Mouse (Mus musculus) stomach, embryonic 16.5 days (tissue): ENCODE measurements around the gene Vhl. TPM values are rescaled to one million over a fixed set of nuclear protein-coding genes. Genes with fewer than 3 reads are reported as not detected.

Experiments used
- ATAC-seq: fragments of 200-750 bp; cut with Nextera tagmentation; 2 replicates; pipeline ENCODE4 v1.8.0; 2017; ENCODE audit warnings: moderate number of reproducible peaks, moderate TSS enrichment; ENCODE audit not compliant: insufficient read depth, low FRiP score
- H3K27ac ChIP-seq: fragments of 300-500 bp; sonication (generic); 2 replicates; pipeline ENCODE4 v1.5.1; 2014; ENCODE audit warnings: low read length
- H3K27me3 ChIP-seq: fragments of 300-500 bp; sonication (generic); 2 replicates; pipeline ENCODE4 v1.6.1; 2014; ENCODE audit warnings: low read length, control low read depth, mixed read lengths; ENCODE audit not compliant: control insufficient read depth, insufficient read depth
- H3K36me3 ChIP-seq: fragments of 300-500 bp; sonication (generic); 2 replicates; pipeline ENCODE4 v1.6.1; 2014; ENCODE audit warnings: low read length; ENCODE audit not compliant: control insufficient read depth, insufficient read depth
- H3K4me1 ChIP-seq: fragments of 300-500 bp; sonication (generic); 2 replicates; pipeline ENCODE4 v1.6.1; 2014; ENCODE audit warnings: low read length, control low read depth, mixed read lengths; ENCODE audit not compliant: control insufficient read depth, insufficient read depth
- H3K4me2 ChIP-seq: fragments of 300-500 bp; sonication (generic); 2 replicates; pipeline ENCODE4 v1.6.1; 2014; ENCODE audit warnings: low read depth, low read length, mixed read lengths
- H3K4me3 ChIP-seq: fragments of 300-500 bp; sonication (generic); replicated peaks from 2 replicates; pipeline ENCODE4 v1.5.1; 2014; ENCODE audit warnings: mild to moderate bottlenecking, low read length
- H3K9ac ChIP-seq: fragments of 300-500 bp; sonication (generic); 2 replicates; pipeline ENCODE4 v1.6.1; 2014; ENCODE audit warnings: low read length
- H3K9me3 ChIP-seq: fragments of 300-500 bp; sonication (generic); replicated peaks from 2 replicates; pipeline ENCODE4 v1.6.1; 2016; ENCODE audit warnings: low read length, control low read depth; ENCODE audit not compliant: control insufficient read depth
- WGBS: fragments of 180-500 bp; shearing (Covaris S2); extraction: QIAGEN DNeasy Blood & Tissue Kit; methylation state at CpG from one replicate; pipeline ENCODE4 v1.1.7; 2014; 5-methylcytosine and 5-hydroxymethylcytosine counted together
- polyA plus RNA-seq: library from polyadenylated mRNA; unstranded; fragments of >200 nt; fragmentation: Nextera tagmentation; extraction: Ambion mirVana; gene quantifications from 2 replicates; pipeline ENCODE4 v1.2.1, GENCODE M21; 2015

The Vhl gene
- polyA plus RNA-seq, 1 experiment from 2014 or later: 35.9 TPM

- H3K4me2 ChIP-seq: no peak overlapping the region
- H3K27ac ChIP-seq: no peak overlapping the region
- H3K9ac ChIP-seq: no peak overlapping the region
- ATAC-seq: no peak
- H3K4me3 ChIP-seq: no peak overlapping the region
- H3K9me3 ChIP-seq: no peaks in the 10 kb centered on the region
- H3K27me3 ChIP-seq: no peaks in the 10 kb centered on the region
- no peaks in the 10 kb centered on the region for H3K4me1 ChIP-seq
- peaks cover 20% of the 10 kb centered on the region; the same call in 1 of the 2 replicates for H3K36me3 ChIP-seq
- WGBS: 96% methylated on average over 7 of the region's 7 CpGs
Observed at GRCm38 (mm10) chr6:113614152-113614551, 9.6 kb upstream of the Vhl start.

- Histone ChIP-seq H3K27ac (no peak overlapping the region), H3K36me3 (peaks cover 20% of the 10 kb centered on the region; the same call in 1 of the 2 replicates)
Observed at GRCm38 (mm10) chr6:113614997-113615396, 8.8 kb upstream of the Vhl start.

GRCm38 (mm10) chr6:113615489-113615888, 8.3 kb upstream of the Vhl start:
- ATAC-seq: no peak
- peaks cover 20% of the 10 kb centered on the region; the same call in 1 of the 2 replicates for H3K36me3 ChIP-seq
- 95% methylated on average over 4 of the region's 4 CpGs for WGBS

More at GRCm38 (mm10) chr6:113614997-113615396, 8.8 kb upstream of the Vhl start:
- Histone ChIP-seq H3K4me2 (no peak overlapping the region), H3K9me3 (no peaks in the 10 kb centered on the region), H3K27me3 (no peaks in the 10 kb centered on the region), H3K4me3 (no peak overlapping the region), H3K4me1 (no peaks in the 10 kb centered on the region), H3K9ac (no peak overlapping the region)
- WGBS: 98% methylated on average over 8 of the region's 8 CpGs
- ATAC-seq: no peak

GRCm38 (mm10) chr6:113623386-113623785, 373 bp upstream of the Vhl start:
- peak overlapping the region; percentile 13; the same call in 1 of the 2 replicates for H3K27ac ChIP-seq
- no peak for ATAC-seq
- peak overlapping the region; percentile 66 for H3K4me2 ChIP-seq
- H3K4me1 ChIP-seq: peaks cover 12% of the 10 kb centered on the region
- no peaks in the 10 kb centered on the region for H3K9me3 ChIP-seq
- H3K27me3 ChIP-seq: no peaks in the 10 kb centered on the region
- peak overlapping the region; percentile 80 for H3K4me3 ChIP-seq
- 0 out of 2 replicates have a peak, but pooled peaks cover 4% of the 10 kb centered on the region for H3K36me3 ChIP-seq
- WGBS: 63% methylated on average over 5 of the region's 5 CpGs
- peak overlapping the region; percentile 90; the same call in 1 of the 2 replicates for H3K9ac ChIP-seq

More at GRCm38 (mm10) chr6:113615489-113615888, 8.3 kb upstream of the Vhl start:
- no peak overlapping the region for H3K9ac ChIP-seq
- no peak overlapping the region for H3K27ac ChIP-seq
- no peaks in the 10 kb centered on the region for H3K4me1 ChIP-seq
- H3K9me3 ChIP-seq: no peaks in the 10 kb centered on the region
- H3K4me3 ChIP-seq: no peak overlapping the region
- no peak overlapping the region for H3K4me2 ChIP-seq
- H3K27me3 ChIP-seq: no peaks in the 10 kb centered on the region

GRCm38 (mm10) chr6:113624989-113625770, 1.4 kb downstream of the Vhl start:
- no peak for ATAC-seq

GRCm38 (mm10) chr6:113630322-113630721, 6.6 kb downstream of the Vhl start:
- H3K36me3 ChIP-seq: peaks cover 17% of the 10 kb centered on the region
- no peaks in the 10 kb centered on the region for H3K27me3 ChIP-seq
- H3K4me2 ChIP-seq: no peak overlapping the region
- no peak overlapping the region for H3K9ac ChIP-seq
- no peak overlapping the region for H3K4me3 ChIP-seq
- H3K9me3 ChIP-seq: no peaks in the 10 kb centered on the region
- no peak overlapping the region for H3K27ac ChIP-seq
- peaks cover 4% of the 10 kb centered on the region for H3K4me1 ChIP-seq
- 76% methylated on average over 5 of the region's 5 CpGs for WGBS
- no peak for ATAC-seq

More at GRCm38 (mm10) chr6:113624989-113625770, 1.4 kb downstream of the Vhl start:
- WGBS: 25% methylated on average over 5 of the region's 5 CpGs
- H3K27me3 ChIP-seq: no peaks in the 10 kb centered on the region
- H3K27ac ChIP-seq: no peak overlapping the region
- H3K4me1 ChIP-seq: peaks cover 12% of the 10 kb centered on the region
- H3K4me2 ChIP-seq: peak overlapping the region; percentile 66
- peak overlapping the region; percentile 90 for H3K9ac ChIP-seq
- peaks cover 16% of the 10 kb centered on the region for H3K36me3 ChIP-seq
- no peaks in the 10 kb centered on the region for H3K9me3 ChIP-seq
- H3K4me3 ChIP-seq: peak overlapping the region; percentile 80

GRCm38 (mm10) chr6:113632863-113633262, 9.1 kb downstream of the Vhl start:
- Histone ChIP-seq H3K27ac (no peak overlapping the region), H3K36me3 (peaks cover 17% of the 10 kb centered on the region), H3K9me3 (no peaks in the 10 kb centered on the region), H3K4me1 (no peaks in the 10 kb centered on the region), H3K4me3 (no peak overlapping the region), H3K4me2 (no peak overlapping the region), H3K27me3 (no peaks in the 10 kb centered on the region), H3K9ac (no peak overlapping the region)
- ATAC-seq: no peak
- WGBS: 82% methylated on average over 4 of the region's 4 CpGs

GRCm38 (mm10) chr6:113638302-113639040, 14.7 kb downstream of the Vhl start, which contains the start of gene Irak2:
Irak2 (plus strand) TSS chr6:113638467.
- no peaks in the 10 kb centered on the region for H3K36me3 ChIP-seq
- peak within 1 kb of the TSS; percentile 85 for H3K9ac ChIP-seq
- H3K4me1 ChIP-seq: no peaks in the 10 kb centered on the region
- H3K9me3 ChIP-seq: no peaks in the 10 kb centered on the region
- peak within 1 kb of the TSS; percentile 68 for H3K4me3 ChIP-seq
- ATAC-seq: peak; percentile 95
- peak within 1 kb of the TSS; percentile 52; the same call in 1 of the 2 replicates for H3K27ac ChIP-seq
- peak within 1 kb of the TSS; percentile 81 for H3K4me2 ChIP-seq
- H3K27me3 ChIP-seq: no peaks in the 10 kb centered on the region
- WGBS: 8% methylated on average over 37 of the region's 37 CpGs

GRCm38 (mm10) chr6:113639201-113639600, 15.4 kb downstream of the Vhl start:
- Histone ChIP-seq H3K9me3 (no peaks in the 10 kb centered on the region), H3K4me1 (no peaks in the 10 kb centered on the region), H3K27me3 (no peaks in the 10 kb centered on the region), H3K4me2 (peak overlapping the region; percentile 81; the same call in 1 of the 2 replicates), H3K9ac (no peak overlapping the region), H3K4me3 (no peak overlapping the region), H3K27ac (no peak overlapping the region), H3K36me3 (no peaks in the 10 kb centered on the region)
- no peak for ATAC-seq
- 77% methylated on average over 4 of the region's 4 CpGs for WGBS
